25 mouse cellular contexts compared by ENCODE assay signal in genomic region chr6:25802269-25802668, GRCm38 (mm10). TPM values are rescaled to one million over a fixed set of nuclear protein-coding genes. Genes with fewer than 3 reads are reported as not detected.
DNase-seq lines count a peak whose midpoint lies in the region; ATAC-seq lines count a peak whose summit lies in the region.
"Had no signal": no experiment of that assay in that cellular context is flagged by ENCODE, and none has a peak within 500 bp of the region (broad histone marks: within the 10 kb centered on the region; RNA-seq: fewer than 3 reads in every experiment).

No protein-coding gene starts in this region.

- H3K4me3 ChIP-seq in kidney, embryonic 16.5 days (ENCODE audit: low read length), result no peak overlapping the region
- H3K4me3 ChIP-seq: heart, embryonic 12.5 days; kidney, embryonic 15.5 days; limb, embryonic 13.5 days; liver, embryonic 13.5 days had no signal

- no peaks in the 10 kb centered on the region for H3K9me3 ChIP-seq in kidney, embryonic 16.5 days (ENCODE audit: low read length)
- H3K9me3 ChIP-seq: heart, embryonic 12.5 days; kidney, embryonic 15.5 days; limb, embryonic 13.5 days; liver, embryonic 13.5 days had no signal

- intact Hi-C loops in heart, postnatal 10 days (cut with DNase I), result no loop called here

- H3K27ac ChIP-seq in kidney, embryonic 16.5 days (ENCODE audit: low read length), result no peak overlapping the region
- H3K27ac ChIP-seq: hindbrain, embryonic 14.5 days; kidney, embryonic 15.5 days; limb, embryonic 13.5 days; liver, embryonic 13.5 days; macrophage; stomach, postnatal 0 days had no signal

- DNase-seq in heart, postnatal 10 days, result peak; percentile 12 to 21
- no peak for DNase-seq in heart, adult 9 months (ENCODE audit: low spot score in 2 of 2)
- DNase-seq in kidney, postnatal 4 days, result peak; percentile 40 to 44
- peak; percentile 11 for DNase-seq in retina, postnatal 1 day
- DNase-seq in retina, embryonic 14.5 days (ENCODE audit: low spot score), result no peak
- DNase-seq in lung, postnatal 14 days, result peak; percentile 15
- no peak for DNase-seq in layer of hippocampus, adult 8-10 months (ENCODE audit: low spot score in 2 of 2)
- DNase-seq: adrenal gland, adult 8-10 months; cerebellum, adult 2 months; gastrocnemius, postnatal 14 days; heart, adult 11 months; layer of hippocampus, postnatal 36 days; liver, embryonic 13.5 days; thymus, adult 2 months; thymus, postnatal 4 days had no signal

- no peak for ATAC-seq in kidney, embryonic 16.5 days (ENCODE audit: low FRiP score, low TSS enrichment)
- ATAC-seq: forebrain, embryonic 16.5 days; midbrain, embryonic 16.5 days; Patski had no signal

- H3K4me2 ChIP-seq in kidney, embryonic 16.5 days (replicated peaks; ENCODE audit: low read depth, low read length), result no peak overlapping the region
- H3K4me2 ChIP-seq: heart, embryonic 12.5 days; hindbrain, embryonic 14.5 days; kidney, embryonic 15.5 days; limb, embryonic 13.5 days; liver, embryonic 13.5 days had no signal

- peaks cover 3% of the 10 kb centered on the region; the same call in 1 of the 2 replicates for H3K4me1 ChIP-seq in kidney, embryonic 16.5 days (ENCODE audit: insufficient read depth, low read length)

- peaks cover 11% of the 10 kb centered on the region for H3K36me3 ChIP-seq in kidney, embryonic 16.5 days (ENCODE audit: insufficient read depth, low read length)

- H3K27me3 ChIP-seq in kidney, embryonic 16.5 days (ENCODE audit: insufficient read depth, low read length), result no peaks in the 10 kb centered on the region
- H3K27me3 ChIP-seq: heart, embryonic 12.5 days; kidney, embryonic 15.5 days; limb, embryonic 13.5 days; liver, embryonic 13.5 days; Patski had no signal

- H3K9ac ChIP-seq in kidney, embryonic 16.5 days (replicated peaks; ENCODE audit: low read length), result no peak overlapping the region
- H3K9ac ChIP-seq: heart, embryonic 12.5 days; hindbrain, embryonic 14.5 days; kidney, embryonic 15.5 days; limb, embryonic 13.5 days; liver, embryonic 13.5 days had no signal

- 65% methylated on average over 3 of the region's 3 CpGs for WGBS in kidney, embryonic 16.5 days

RNA-seq across cellular contexts. Expression of gene Pot1a, which starts 6.8 kb away (rescaled TPM):
- total RNA-seq in heart, postnatal 10 days (2021), result 10 to 100 TPM in 1 of 2 experiments, 1 to 10 TPM in 1; 9.5 to 10.6 TPM
- polyA plus RNA-seq in kidney, embryonic 16.5 days (2015; fragmentation: Nextera tagmentation; extraction: Ambion mirVana), result 32.9 and 34.0 TPM in 2 replicates
- total RNA-seq in layer of hippocampus, adult 8-10 months (2022), result 10 to 100 TPM; 14.7 to 24.0 (median 20.5) TPM

Comparison
In these comparisons a context has a peak if more than half of its experiments do, and no peak if none do; other contexts are left out.
1. DNase-seq: peak in heart, postnatal 10 days (2 of 2), kidney, postnatal 4 days (2 of 2), retina, postnatal 1 day (single experiment) and lung, postnatal 14 days (single experiment); none in heart, adult 9 months (0 of 2), retina, embryonic 14.5 days (single experiment) and layer of hippocampus, adult 8-10 months (0 of 2).